Mouse (Mus musculus) lung, postnatal 0 days (tissue): ENCODE results near the gene Slc22a17. TPM values are rescaled to one million over a fixed set of nuclear protein-coding genes. Genes with fewer than 3 reads are reported as not detected.

Experiments
- ATAC-seq: fragments of 200-750 bp; cut with Nextera tagmentation; 2 replicates; pipeline ENCODE4 v1.8.0; 2017; ENCODE audit warnings: moderate library complexity
- DNase-seq: peaks from one replicate; pipeline ENCODE4 v3.0.0-alpha.2; 2016; ENCODE audit warnings: low spot score
- H3K27ac ChIP-seq: fragments of 300-500 bp; sonication (generic); 2 replicates; pipeline ENCODE4 v1.5.1; 2014; ENCODE audit warnings: antibody characterized with exemption, mild to moderate bottlenecking, low read length, mixed read lengths
- H3K27me3 ChIP-seq: fragments of 300-500 bp; sonication (generic); replicated peaks from 2 replicates; pipeline ENCODE4 v1.6.1; 2014; ENCODE audit warnings: low read length, mixed read lengths; ENCODE audit not compliant: insufficient read depth
- H3K36me3 ChIP-seq: fragments of 300-500 bp; sonication (generic); 2 replicates; pipeline ENCODE4 v1.6.1; 2014; ENCODE audit warnings: low read length, mixed read lengths; ENCODE audit not compliant: insufficient read depth
- H3K4me1 ChIP-seq: fragments of 300-500 bp; sonication (generic); 2 replicates; pipeline ENCODE4 v1.6.1; 2014; ENCODE audit warnings: antibody characterized with exemption, low read depth, low read length, mixed read lengths; ENCODE audit not compliant: insufficient read depth
- H3K4me2 ChIP-seq: fragments of 300-500 bp; sonication (generic); replicated peaks from 2 replicates; pipeline ENCODE4 v1.6.1; 2014; ENCODE audit warnings: low read depth, mild to moderate bottlenecking, low read length, moderate library complexity, mixed read lengths
- H3K4me3 ChIP-seq: fragments of 300-500 bp; sonication (generic); 2 replicates; pipeline ENCODE4 v1.5.1; 2014; ENCODE audit warnings: low read depth, low read length
- H3K9ac ChIP-seq: fragments of 300-500 bp; sonication (generic); replicated peaks from 2 replicates; pipeline ENCODE4 v1.6.1; 2014; ENCODE audit warnings: low read depth, mild to moderate bottlenecking
- H3K9me3 ChIP-seq: fragments of 300-500 bp; sonication (generic); 2 replicates; pipeline ENCODE4 v1.6.1; 2016; ENCODE audit warnings: low read length, mixed read lengths
- CTCF ChIP-seq: IDR thresholded peaks from 2 replicates; pipeline ENCODE4 v1.5.1; 2016; ENCODE audit warnings: antibody characterized with exemption, mild to moderate bottlenecking
- EP300 ChIP-seq: IDR thresholded peaks from 2 replicates; pipeline ENCODE4 v1.6.1; 2016; ENCODE audit warnings: antibody characterized with exemption, mild to moderate bottlenecking, control low read depth
- WGBS: fragments of 180-500 bp; shearing (Covaris S2); extraction: QIAGEN DNeasy Blood & Tissue Kit; methylation state at CpG from one replicate; pipeline ENCODE4 v1.1.7; 2014; 5-methylcytosine and 5-hydroxymethylcytosine counted together
- polyA plus RNA-seq: library from polyadenylated mRNA; unstranded; fragments of >200 nt; fragmentation: Nextera tagmentation; extraction: Ambion mirVana; gene quantifications from 2 replicates; pipeline ENCODE4 v1.2.1, GENCODE M21; 2015

Slc22a17 gene
- polyA plus RNA-seq, 1 experiment from 2014 or later: 13.6 TPM

GRCm38 (mm10) chr14:54893651-54894181 is 19.2 kb downstream of the Slc22a17 start:
- Histone ChIP-seq H3K4me2 (peak overlapping the region; percentile 79), H3K27ac (peak overlapping the region; percentile 92), H3K36me3 (0 out of 2 replicates have a peak, but pooled peaks cover 5% of the 10 kb centered on the region), H3K9ac (peak overlapping the region; percentile 96), H3K27me3 (no peaks in the 10 kb centered on the region), H3K4me3 (peak overlapping the region; percentile 99), H3K9me3 (no peaks in the 10 kb centered on the region), H3K4me1 (peaks cover 8% of the 10 kb centered on the region; the same call in 1 of the 2 replicates)
- DNase-seq: peak; percentile 99
- WGBS: under 1% methylated on average over 32 of the region's 38 CpGs
- TF ChIP-seq EP300 (peak; percentile 39), CTCF (0 out of 2 replicates have a peak, but pooled peaks have one; percentile 16)
- ATAC-seq: peak; percentile 99

- Histone ChIP-seq H3K36me3 (0 out of 2 replicates have a peak, but pooled peaks cover 4% of the 10 kb centered on the region), H3K27ac (peak within 1 kb of the TSS; percentile 69), H3K9ac (peak within 1 kb of the TSS; percentile 19), H3K4me2 (peak within 1 kb of the TSS; percentile 48), H3K4me3 (peak within 1 kb of the TSS; percentile 99), H3K27me3 (no peaks in the 10 kb centered on the region), H3K4me1 (peaks cover 8% of the 10 kb centered on the region; the same call in 1 of the 2 replicates), H3K9me3 (no peaks in the 10 kb centered on the region)
- 93% methylated on average over 3 of the region's 3 CpGs for WGBS
- no peak for DNase-seq
- TF ChIP-seq CTCF (no peak), EP300 (no peak)
- ATAC-seq: no peak
These were observed 20.7 kb downstream of the Slc22a17 start, which contains the start of gene Pabpn1 for GRCm38 (mm10) chr14:54892200-54892599. Pabpn1 (plus strand) TSS chr14:54892500.

DNA sequence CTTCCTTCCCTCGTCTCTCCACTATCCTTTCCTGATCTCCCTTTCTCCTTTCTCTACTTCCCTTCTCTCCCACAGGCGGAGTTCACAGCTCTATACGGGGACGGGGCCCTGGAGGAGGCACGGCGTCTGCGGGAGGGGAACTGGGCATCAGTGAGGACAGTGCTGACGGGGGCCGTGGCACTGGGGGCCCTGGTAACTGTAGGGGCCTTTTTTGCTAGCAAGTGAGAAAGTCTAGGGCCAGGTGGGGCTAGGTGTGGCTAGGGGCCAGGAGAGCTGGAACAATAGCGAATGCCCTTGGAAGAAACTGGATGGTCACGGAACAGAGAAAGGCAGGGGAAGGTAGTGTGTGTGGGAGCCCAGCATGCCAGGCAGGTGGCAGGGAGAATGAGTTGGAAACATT is 27.6 kb downstream of the Slc22a17 start:
- DNase-seq: no peak
- no peak overlapping the region for H3K27ac ChIP-seq
- TF ChIP-seq EP300 (no peak), CTCF (no peak)
- peaks cover 4% of the 10 kb centered on the region; the same call in 1 of the 2 replicates for H3K4me1 ChIP-seq
- ATAC-seq: no peak
- H3K36me3 ChIP-seq: 0 out of 2 replicates have a peak, but pooled peaks cover 4% of the 10 kb centered on the region
- no peaks in the 10 kb centered on the region for H3K9me3 ChIP-seq
- H3K4me2 ChIP-seq: no peak overlapping the region
- no peaks in the 10 kb centered on the region for H3K27me3 ChIP-seq
- WGBS: 90% methylated on average over 11 of the region's 11 CpGs
- no peak overlapping the region for H3K9ac ChIP-seq
- H3K4me3 ChIP-seq: no peak overlapping the region

GRCm38 (mm10) chr14:54884022-54884712 is 28.8 kb downstream of the Slc22a17 start:
- Histone ChIP-seq H3K4me1 (peaks cover 4% of the 10 kb centered on the region; the same call in 1 of the 2 replicates), H3K36me3 (0 out of 2 replicates have a peak, but pooled peaks cover 4% of the 10 kb centered on the region), H3K9ac (peak overlapping the region; percentile 84), H3K9me3 (no peaks in the 10 kb centered on the region), H3K4me3 (peak overlapping the region; percentile 63), H3K27ac (peak overlapping the region; percentile 97), H3K4me2 (peak overlapping the region; percentile 70), H3K27me3 (no peaks in the 10 kb centered on the region)
- 19% methylated on average over 21 of the region's 21 CpGs for WGBS
- DNase-seq (no peak), ATAC-seq (peak; percentile 44)
- TF ChIP-seq EP300: no peak
- no peak for TF ChIP-seq CTCF

GRCm38 (mm10) chr14:54883154-54884021 is 29.5 kb downstream of the Slc22a17 start, which contains the start of the genes Bcl2l2 and Gm20521:
Bcl2l2 (plus strand) TSS chr14:54883377.
Gm20521 (plus strand) TSS chr14:54883441.
- WGBS: 2% methylated on average over 22 of the region's 27 CpGs

More at GRCm38 (mm10) chr14:54883154-54884021, 29.5 kb downstream of the Slc22a17 start, which contains the start of the genes Bcl2l2 and Gm20521:
- no peak for TF ChIP-seq EP300
- no peak for TF ChIP-seq CTCF
- H3K4me3 ChIP-seq: peak within 1 kb of the TSS; percentile 63
- ATAC-seq (peak; percentile 95), DNase-seq (peak; percentile 95)
- H3K36me3 ChIP-seq: 0 out of 2 replicates have a peak, but pooled peaks cover 4% of the 10 kb centered on the region
- H3K4me1 ChIP-seq: peaks cover 4% of the 10 kb centered on the region; the same call in 1 of the 2 replicates
- H3K9me3 ChIP-seq: no peaks in the 10 kb centered on the region
- no peaks in the 10 kb centered on the region for H3K27me3 ChIP-seq
- H3K27ac ChIP-seq: peak within 1 kb of the TSS; percentile 97
- peak within 1 kb of the TSS; percentile 70 for H3K4me2 ChIP-seq
- H3K9ac ChIP-seq: peak within 1 kb of the TSS; percentile 84
